Mouse (Mus musculus) neural tube, postnatal 0 days (tissue): Measurements from ENCODE around the gene Otof. TPM values are rescaled to one million over a fixed set of nuclear protein-coding genes. Genes with fewer than 3 reads are reported as not detected.

Experiments
- polyA plus RNA-seq: library from polyadenylated mRNA; unstranded; fragments of >200 nt; fragmentation: Nextera tagmentation; extraction: Ambion mirVana; gene quantifications from 2 replicates; pipeline ENCODE4 v1.2.1, GENCODE M21; 2015

The Otof gene
- 12.2 and 17.9 TPM in 2 replicates for polyA plus RNA-seq

GRCm38 (mm10) chr5:30461821-30462220 lies at the start of gene Otof:
Otof (minus strand) TSS chr5:30461932.

GRCm38 (mm10) chr5:30465861-30466260 lies 4.1 kb upstream of the Otof start, which contains the start of gene 1700001C02Rik:
1700001C02Rik (plus strand) TSS chr5:30466047.

Other genes with a start within 250 kb of the Otof start
- 21.1 and 21.9 TPM in 2 replicates for gene Selenoi, start 229.4 kb downstream of the Otof start, polyA plus RNA-seq
- 4.1 and 4.8 TPM in 2 replicates for gene Drc1, start 180.5 kb downstream of the Otof start, polyA plus RNA-seq
- gene 1700001C02Rik, start 4.1 kb upstream of the Otof start, polyA plus RNA-seq, result 1.4 and 1.8 TPM in 2 replicates
- not detected in 2 replicates for gene Cib4, start 83.9 kb upstream of the Otof start, polyA plus RNA-seq
- 19.6 and 23.5 TPM in 2 replicates for gene Kcnk3, start 126.2 kb upstream of the Otof start, polyA plus RNA-seq
- 36.6 and 37.3 TPM in 2 replicates for gene Slc35f6, start 186.0 kb upstream of the Otof start, polyA plus RNA-seq
- 25.1 and 28.3 TPM in 2 replicates for gene Cenpa, start 204.8 kb upstream of the Otof start, polyA plus RNA-seq
- 85.5 and 121 TPM in 2 replicates for gene Dpysl5, start 249.6 kb upstream of the Otof start, polyA plus RNA-seq